Mouse (Mus musculus): ENCODE measurements around the gene Mrvi1. TPM values are rescaled to one million over a fixed set of nuclear protein-coding genes. Genes with fewer than 3 reads are reported as not detected.

Mrvi1 gene
- polyA plus RNA-seq, 1 experiment from 2014 or later = 1.3 TPM

- Histone ChIP-seq H3K36me3 (peaks cover 19% of the 10 kb centered on the region; the same call in 1 of the 2 replicates), H3K9me3 (replicated peaks) (no peaks in the 10 kb centered on the region)
- WGBS = 91% methylated on average over 8 of the region's 8 CpGs
Observed at GRCm38 (mm10) chr7:110823995-110824953, 158.0 kb downstream of the Mrvi1 start.

GRCm38 (mm10) chr7:110823593-110823992 lies 158.7 kb downstream of the Mrvi1 start:
- WGBS = 77% methylated on average over 4 of the region's 4 CpGs
- Histone ChIP-seq H3K27me3 (no peaks in the 10 kb centered on the region), H3K4me1 (no peaks in the 10 kb centered on the region), H3K4me2 (replicated peaks) (no peak overlapping the region), H3K9ac (no peak overlapping the region), H3K4me3 (no peak overlapping the region), H3K9me3 (replicated peaks) (no peaks in the 10 kb centered on the region), H3K36me3 (peaks cover 19% of the 10 kb centered on the region; the same call in 1 of the 2 replicates), H3K27ac (no peak overlapping the region)
- no peak for ATAC-seq (ENCODE audit: low FRiP score)

More at GRCm38 (mm10) chr7:110823995-110824953, 158.0 kb downstream of the Mrvi1 start:
- Histone ChIP-seq H3K27me3 (no peaks in the 10 kb centered on the region), H3K4me1 (no peaks in the 10 kb centered on the region), H3K9ac (no peak overlapping the region), H3K4me2 (replicated peaks) (no peak overlapping the region), H3K4me3 (no peak overlapping the region), H3K27ac (no peak overlapping the region)
- no peak for ATAC-seq (ENCODE audit: low FRiP score)

GRCm38 (mm10) chr7:110823076-110823475 lies 159.2 kb downstream of the Mrvi1 start:
- Histone ChIP-seq H3K36me3 (peaks cover 19% of the 10 kb centered on the region; the same call in 1 of the 2 replicates), H3K4me1 (no peaks in the 10 kb centered on the region), H3K4me3 (no peak overlapping the region), H3K4me2 (replicated peaks) (no peak overlapping the region), H3K9ac (no peak overlapping the region), H3K9me3 (replicated peaks) (no peaks in the 10 kb centered on the region), H3K27me3 (no peaks in the 10 kb centered on the region), H3K27ac (no peak overlapping the region)
- ATAC-seq (ENCODE audit: low FRiP score) = no peak
- 83% methylated on average over 8 of the region's 8 CpGs for WGBS

GRCm38 (mm10) chr7:110822055-110822454 lies 160.2 kb downstream of the Mrvi1 start:
- no peak overlapping the region for H3K9ac ChIP-seq
- ATAC-seq (ENCODE audit: low FRiP score) = no peak
- no peaks in the 10 kb centered on the region for H3K4me1 ChIP-seq
- WGBS = 73% methylated on average over 4 of the region's 4 CpGs
- no peak overlapping the region for H3K4me3 ChIP-seq
- H3K4me2 ChIP-seq (replicated peaks) = no peak overlapping the region
- no peak overlapping the region for H3K27ac ChIP-seq
- peaks cover 19% of the 10 kb centered on the region; the same call in 1 of the 2 replicates for H3K36me3 ChIP-seq
- H3K27me3 ChIP-seq = no peaks in the 10 kb centered on the region
- H3K9me3 ChIP-seq (replicated peaks) = no peaks in the 10 kb centered on the region

- Histone ChIP-seq H3K4me2 (replicated peaks) (no peak overlapping the region), H3K27me3 (no peaks in the 10 kb centered on the region), H3K9ac (no peak overlapping the region), H3K27ac (no peak overlapping the region), H3K4me3 (no peak overlapping the region), H3K4me1 (no peaks in the 10 kb centered on the region), H3K36me3 (peaks cover 19% of the 10 kb centered on the region; the same call in 1 of the 2 replicates), H3K9me3 (replicated peaks) (no peaks in the 10 kb centered on the region)
- no peak for ATAC-seq (ENCODE audit: low FRiP score)
- WGBS = 52% methylated on average over 3 of the region's 3 CpGs
Observed at GRCm38 (mm10) chr7:110821653-110822052, 160.6 kb downstream of the Mrvi1 start.

GRCm38 (mm10) chr7:110821068-110821467 lies 161.2 kb downstream of the Mrvi1 start:
- WGBS = 21% methylated on average over 5 of the region's 5 CpGs
- H3K36me3 ChIP-seq = peaks cover 19% of the 10 kb centered on the region; the same call in 1 of the 2 replicates
- no peak overlapping the region for H3K4me3 ChIP-seq
- H3K27ac ChIP-seq = no peak overlapping the region
- H3K4me2 ChIP-seq (replicated peaks) = no peak overlapping the region
- H3K4me1 ChIP-seq = no peaks in the 10 kb centered on the region
- H3K9me3 ChIP-seq (replicated peaks) = no peaks in the 10 kb centered on the region
- H3K9ac ChIP-seq = no peak overlapping the region
- H3K27me3 ChIP-seq = no peaks in the 10 kb centered on the region
- ATAC-seq (ENCODE audit: low FRiP score) = no peak

GRCm38 (mm10) chr7:110818787-110819350 lies 163.4 kb downstream of the Mrvi1 start:
- H3K4me1 ChIP-seq = no peaks in the 10 kb centered on the region
- no peak overlapping the region for H3K27ac ChIP-seq
- WGBS = 89% methylated on average over 11 of the region's 11 CpGs
- peaks cover 11% of the 10 kb centered on the region for H3K36me3 ChIP-seq
- H3K27me3 ChIP-seq = no peaks in the 10 kb centered on the region
- H3K4me3 ChIP-seq = no peak overlapping the region
- no peak for ATAC-seq (ENCODE audit: low FRiP score)
- no peak overlapping the region for H3K4me2 ChIP-seq (replicated peaks)
- no peaks in the 10 kb centered on the region for H3K9me3 ChIP-seq (replicated peaks)
- no peak overlapping the region for H3K9ac ChIP-seq

Other genes with a start within 250 kb of the Mrvi1 start
- gene Ampd3, start 214.3 kb downstream of the Mrvi1 start, polyA plus RNA-seq (2016; fragmentation: Nextera tagmentation; extraction: Ambion mirVana) = 4.0 TPM in 2 replicates
- 25.7 and 27.7 TPM in 2 replicates for gene Rnf141, start 138.0 kb downstream of the Mrvi1 start, polyA plus RNA-seq (2016; fragmentation: Nextera tagmentation; extraction: Ambion mirVana)
- 4.7 and 5.3 TPM in 2 replicates for gene Lyve1, start 119.2 kb downstream of the Mrvi1 start, polyA plus RNA-seq (2016; fragmentation: Nextera tagmentation; extraction: Ambion mirVana)
- gene Ctr9, start 46.5 kb upstream of the Mrvi1 start, polyA plus RNA-seq (2016; fragmentation: Nextera tagmentation; extraction: Ambion mirVana) = 102 and 104 TPM in 2 replicates
- gene Eif4g2, start 100.6 kb upstream of the Mrvi1 start, polyA plus RNA-seq (2016; fragmentation: Nextera tagmentation; extraction: Ambion mirVana) = 1,474 and 1,620 TPM in 2 replicates

Data from hindbrain, embryonic 12.5 days (tissue).